Mouse (Mus musculus) left cerebral cortex, adult 8-10 months (tissue): Measurements from ENCODE around the gene Duox1. TPM values are rescaled to one million over a fixed set of nuclear protein-coding genes. Genes with fewer than 3 reads are reported as not detected.
"Not testable (repeated sequence)": the region's sequence is repeated elsewhere in the genome, so short reads cannot be mapped to it uniquely, and the experiment has no call there.

ENCODE experiments used
- DNase-seq, 2 experiments: peaks; one replicate each; pipeline ENCODE4 v3.0.0; 2022; ENCODE audit warnings: low spot score in 2 of 2
- total RNA-seq, 4 experiments: library from RNA; stranded (reverse); gene quantifications; 2 replicates each; pipeline ENCODE4 v1.2.4; 2022

Duox1 gene
- total RNA-seq, 4 experiments from 2014 or later: 0.07 TPM; not detected in 3

DNA sequence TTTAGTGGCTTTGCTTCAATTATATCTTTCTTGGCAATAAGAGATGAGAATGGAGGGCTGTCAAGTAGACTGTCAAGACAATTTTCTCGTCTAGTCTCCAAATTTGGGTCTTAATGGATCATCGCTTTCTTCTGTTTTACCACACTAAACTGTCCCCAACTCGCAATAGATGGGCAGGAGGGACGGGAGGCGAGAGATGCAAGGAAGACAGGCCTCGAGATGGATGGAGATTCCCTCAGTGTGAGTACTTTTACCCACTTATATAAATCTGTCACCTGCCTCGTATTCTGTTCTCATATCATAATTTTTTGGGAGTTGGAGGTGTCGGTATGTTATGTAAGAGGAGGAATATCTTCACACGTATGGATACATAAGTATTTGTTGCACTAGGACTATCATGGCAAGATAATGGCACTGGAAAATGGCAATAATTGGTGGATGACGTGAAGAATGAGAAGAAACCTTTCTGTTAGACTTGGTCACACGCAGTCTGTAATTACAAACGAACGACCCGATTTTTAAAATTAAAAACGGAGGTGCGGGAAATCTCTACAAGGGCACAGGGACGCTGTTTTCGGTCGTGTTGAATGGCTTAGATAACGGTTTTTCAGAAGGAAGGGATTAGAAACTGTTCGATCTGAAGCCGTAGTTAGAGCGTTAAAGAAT, 59.3 kb downstream of the Duox1 start:
- DNase-seq: no peak

DNA sequence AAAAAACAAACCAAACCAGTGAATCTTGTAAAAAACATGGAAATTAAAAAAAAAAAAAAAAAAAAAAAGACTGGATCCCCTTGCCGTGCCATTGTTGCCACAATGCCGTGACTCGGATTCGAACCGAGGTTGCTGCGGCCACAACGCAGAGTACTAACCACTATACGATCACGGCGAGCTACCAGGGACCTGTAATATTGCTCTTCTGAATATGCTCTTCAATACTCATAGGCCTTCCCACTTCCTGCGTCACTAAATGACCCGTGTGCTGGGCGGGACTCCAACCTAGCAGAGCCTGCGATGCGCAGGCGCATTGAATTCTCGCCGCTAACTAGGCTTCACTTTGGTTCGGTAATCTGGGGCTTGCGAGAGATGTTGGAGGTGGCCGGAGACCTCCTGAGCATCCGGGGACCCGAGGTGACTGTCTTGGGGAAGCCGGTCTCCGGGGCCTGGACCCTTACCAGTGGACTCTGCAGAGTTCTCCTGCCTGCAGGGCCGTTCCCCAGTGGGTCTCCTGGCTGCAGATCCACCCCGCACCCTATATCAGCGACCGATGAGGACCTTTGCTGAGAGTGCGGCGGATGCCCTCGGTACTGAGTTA, 60.0 kb downstream of the Duox1 start:
- peak; percentile 94 to 95 for DNase-seq

DNA sequence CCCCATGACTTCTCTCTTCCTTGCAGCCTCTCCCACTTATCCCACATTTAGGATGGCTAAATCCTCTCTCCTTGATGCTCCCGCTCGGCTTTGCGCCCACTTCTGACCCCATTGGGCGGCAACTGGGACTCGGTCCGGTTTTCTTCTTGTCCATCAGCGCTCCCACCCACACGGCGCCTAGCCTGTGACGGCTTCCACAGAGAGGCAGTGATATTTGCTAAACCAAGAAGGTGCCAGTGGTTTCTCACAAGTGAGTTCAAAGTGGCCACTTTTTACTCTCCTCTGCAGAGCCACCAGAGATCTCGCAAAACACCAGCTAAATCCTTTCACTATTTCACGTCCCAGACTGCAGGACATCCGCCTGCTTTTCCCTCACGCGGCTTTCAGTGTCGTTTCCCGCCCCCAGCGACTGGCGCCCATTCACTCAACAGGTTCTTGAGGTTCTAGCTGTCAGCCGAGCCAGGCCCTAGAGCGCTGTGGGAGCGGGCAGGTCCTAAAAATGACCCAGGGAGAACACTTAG, 60.6 kb downstream of the Duox1 start:
- DNase-seq: no peak

DNA sequence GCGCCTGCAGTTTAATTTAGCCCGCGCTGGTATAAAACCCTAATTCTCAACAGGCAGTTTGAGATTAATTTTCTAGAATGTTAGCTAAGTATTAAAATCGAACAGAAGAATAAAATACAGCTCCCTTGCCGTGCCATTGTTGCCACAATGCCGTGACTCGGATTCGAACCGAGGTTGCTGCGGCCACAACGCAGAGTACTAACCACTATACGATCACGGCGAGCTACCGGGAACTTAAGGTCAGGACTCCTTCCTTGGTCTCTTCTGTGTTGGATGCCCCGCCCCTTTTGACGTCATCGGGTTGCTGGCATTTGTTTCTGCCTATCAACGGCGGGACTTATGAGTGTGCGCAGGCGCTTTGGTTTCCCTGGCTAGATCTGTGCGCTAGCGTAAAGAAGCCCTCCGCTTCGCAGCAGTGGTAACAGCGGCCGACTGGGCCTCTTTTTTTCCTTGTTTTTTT, 61.8 kb downstream of the Duox1 start:
- peak; percentile 96 to 100 for DNase-seq

DNA sequence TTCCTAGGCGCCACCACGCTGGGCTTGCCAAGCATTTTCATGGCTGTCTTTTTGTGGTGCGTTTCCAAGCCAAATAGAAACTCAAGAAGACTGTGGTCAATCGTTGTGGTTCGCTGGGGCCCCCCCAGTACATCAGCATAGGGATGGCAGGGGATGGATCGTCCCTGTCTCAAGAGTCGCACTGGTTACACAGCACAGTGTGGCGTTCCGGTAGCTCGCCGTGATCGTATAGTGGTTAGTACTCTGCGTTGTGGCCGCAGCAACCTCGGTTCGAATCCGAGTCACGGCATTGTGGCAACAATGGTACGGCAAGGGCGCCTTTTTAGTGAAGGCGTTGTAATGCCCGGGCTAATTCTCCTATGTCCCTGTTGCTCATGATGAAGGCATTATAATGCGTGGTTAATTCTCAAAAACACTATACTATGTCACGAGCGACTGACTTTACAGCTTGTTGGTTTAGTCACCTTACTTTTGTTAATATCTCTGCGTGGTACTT, 62.3 kb downstream of the Duox1 start:
- DNase-seq: peak; percentile 74 to 82

DNA sequence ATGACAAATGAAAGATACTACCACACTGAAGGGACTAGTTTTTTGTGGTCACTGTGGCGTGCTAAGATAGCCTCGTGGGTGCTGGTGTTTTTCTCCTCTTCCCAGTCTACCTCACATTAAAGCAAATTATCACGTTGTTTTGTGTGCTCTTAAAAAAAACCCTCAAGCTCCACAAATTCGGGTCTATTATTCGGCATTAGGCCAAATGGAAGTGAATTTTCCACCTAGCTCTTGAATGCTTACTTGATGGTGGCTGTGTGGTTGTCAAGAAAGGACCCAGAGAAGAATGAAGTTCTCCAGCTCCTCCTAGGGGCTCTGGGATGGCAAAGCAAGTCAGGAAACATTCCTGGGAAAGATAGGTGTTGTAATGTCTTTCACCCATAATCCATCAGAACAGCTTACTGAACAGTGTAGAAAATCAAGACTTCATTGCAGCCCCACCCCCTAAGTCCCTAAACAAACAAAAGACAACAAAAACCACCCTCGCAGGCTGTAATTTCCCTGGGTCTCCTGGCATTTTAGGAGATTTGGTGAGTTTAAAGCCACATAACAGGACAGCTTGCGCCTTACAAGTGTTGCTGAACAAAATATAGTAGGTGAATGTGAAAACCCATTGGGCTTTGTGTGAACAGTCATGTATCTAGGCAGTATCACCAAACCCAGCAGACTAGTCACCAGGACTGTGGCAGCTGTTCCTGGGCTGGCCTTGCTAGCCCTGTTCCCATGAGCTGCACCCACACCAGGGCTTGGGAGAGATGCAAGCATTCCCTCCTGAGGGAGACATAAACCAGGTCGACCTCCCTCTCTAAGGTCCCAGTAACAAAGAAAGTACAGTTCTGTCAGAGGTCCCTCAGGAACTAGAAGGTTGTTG, 63.2 kb downstream of the Duox1 start:
- DNase-seq: no peak

DNA sequence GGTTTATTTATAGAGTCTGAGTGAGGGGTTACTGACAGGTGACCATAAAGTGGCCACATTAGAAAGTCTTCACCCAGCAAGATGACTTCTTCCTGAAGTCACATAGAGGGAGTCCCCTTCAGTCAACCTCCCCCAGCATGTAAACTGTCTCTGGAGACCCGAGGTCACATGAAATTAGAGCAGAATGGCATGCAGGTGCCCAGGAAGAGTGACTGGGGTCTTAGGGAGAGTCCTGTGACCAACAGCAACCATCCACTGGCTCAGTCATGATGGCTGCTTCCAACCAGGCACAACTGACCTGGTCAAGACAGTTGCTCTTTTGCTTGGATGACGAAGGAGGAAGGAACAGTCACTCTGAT, 63.8 kb downstream of the Duox1 start:
- no peak for DNase-seq

DNA sequence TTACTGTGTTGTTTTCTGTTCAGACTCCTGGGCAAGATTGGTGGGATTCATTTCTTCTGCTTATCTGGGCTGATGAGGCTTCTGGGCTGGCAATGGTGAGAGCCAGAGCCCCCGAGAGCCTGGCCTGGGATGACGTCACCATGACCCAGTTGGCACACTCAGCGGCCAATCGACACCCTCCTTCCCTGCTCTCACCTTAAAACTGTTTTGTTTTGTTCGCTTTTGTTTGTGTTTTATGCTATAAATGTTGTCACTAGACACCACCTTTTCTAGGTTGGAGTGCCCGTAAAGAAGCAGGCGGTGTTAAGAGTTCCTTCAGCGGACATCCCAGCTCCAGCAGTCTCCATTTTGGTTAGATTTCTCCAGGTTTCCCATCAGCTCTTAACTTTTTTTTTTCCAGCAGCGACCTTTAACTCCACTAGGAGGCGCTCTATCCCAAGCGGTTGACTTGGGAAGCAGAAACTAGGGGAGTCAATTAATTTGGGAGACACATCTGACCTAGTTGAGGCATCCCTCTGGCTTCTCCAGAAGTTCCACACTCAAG, 65.4 kb downstream of the Duox1 start:
- no peak for DNase-seq

DNA sequence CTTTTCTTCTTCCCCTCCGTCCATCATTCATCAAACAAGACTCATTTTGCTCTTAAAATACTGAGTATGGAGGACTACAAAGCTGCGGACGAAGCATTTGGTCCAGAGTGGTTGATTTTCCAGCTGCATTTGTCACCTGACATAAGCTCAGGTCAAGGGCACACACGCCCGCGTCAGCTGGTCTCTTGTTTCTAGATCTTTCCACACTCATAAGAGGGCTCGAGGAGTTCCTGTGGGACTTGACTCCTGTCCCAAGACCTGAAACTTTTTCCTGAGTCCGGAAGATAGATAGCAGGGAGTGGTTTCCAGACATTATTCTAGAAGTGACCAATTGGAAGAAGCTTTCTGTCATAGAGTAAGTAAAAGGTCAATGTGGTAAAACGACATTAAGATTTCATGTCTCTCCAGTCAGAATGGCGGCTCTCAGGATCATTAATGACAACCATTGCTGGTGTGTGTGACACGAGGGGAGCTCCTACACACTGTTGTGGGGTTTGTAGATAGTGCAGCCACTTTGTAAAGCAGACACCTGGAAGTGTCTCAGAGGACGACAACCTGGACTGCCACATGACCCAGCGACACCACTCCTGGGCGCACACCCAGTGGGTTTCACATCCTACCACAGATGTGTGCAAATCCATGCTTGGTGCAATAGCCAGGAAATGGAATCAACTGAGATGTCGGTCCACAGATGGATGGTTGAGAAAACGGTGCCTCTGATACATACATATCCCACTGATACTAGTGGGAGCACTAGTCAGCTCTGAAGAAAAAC, 66.0 kb downstream of the Duox1 start:
- no peak for DNase-seq

DNA sequence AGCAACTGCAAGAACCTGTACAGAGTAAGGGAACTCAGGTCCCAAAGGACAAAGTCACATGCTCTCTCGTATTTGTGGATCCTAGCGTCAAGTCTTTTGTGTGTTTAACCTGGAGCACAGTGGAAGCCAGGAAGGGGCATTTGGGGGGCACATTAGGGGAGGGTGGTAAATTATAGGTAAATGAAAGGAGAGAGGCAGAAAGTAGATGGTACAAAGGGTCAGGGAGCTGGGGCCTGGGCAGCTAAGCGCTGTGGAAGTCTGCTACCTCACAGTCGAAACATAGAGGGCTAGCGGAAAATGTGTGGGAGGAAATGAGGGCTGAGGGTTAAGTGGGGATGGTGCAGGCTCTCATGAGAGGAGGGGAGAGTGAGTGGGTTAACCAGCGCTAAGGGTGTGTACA, 66.6 kb downstream of the Duox1 start:
- no peak for DNase-seq

DNA sequence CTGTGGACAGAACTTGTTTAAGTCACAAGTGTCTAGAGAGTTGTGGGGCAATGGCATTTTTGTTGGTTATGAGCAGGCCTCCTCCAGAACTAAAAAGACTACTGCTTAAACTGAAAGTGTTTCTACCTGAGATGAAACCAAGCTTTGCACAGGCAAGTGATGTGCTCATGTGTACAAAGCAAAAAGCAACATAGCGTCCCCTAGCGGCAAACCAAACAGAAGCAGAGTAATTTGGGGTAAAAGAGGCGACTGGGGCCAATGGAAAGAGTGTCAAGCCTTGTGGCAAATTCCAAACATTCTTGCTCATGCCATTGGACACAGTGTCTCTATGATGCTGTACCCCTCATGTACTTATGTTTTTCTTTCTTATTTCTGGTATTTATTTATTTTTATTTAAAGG, 69.6 kb downstream of the Duox1 start:
- DNase-seq: no peak

DNA sequence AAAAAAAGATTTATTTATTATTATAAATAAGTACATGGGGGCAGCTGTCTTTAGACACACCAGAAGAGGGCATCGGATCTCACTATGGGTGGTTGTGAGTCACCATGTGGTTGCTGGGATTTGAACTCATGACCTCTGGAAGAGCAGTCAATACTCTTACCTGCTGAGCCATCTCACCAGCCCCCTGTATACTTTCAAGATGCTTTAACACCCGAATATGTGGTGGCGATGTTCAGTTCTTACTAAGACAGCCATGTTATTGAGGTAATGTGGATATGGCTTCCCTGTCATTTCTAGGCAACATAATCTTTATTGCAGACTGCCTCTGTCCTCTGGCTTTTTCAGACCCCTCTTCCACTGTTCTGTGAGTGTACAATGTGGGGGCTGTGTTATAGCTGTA, 71.7 kb downstream of the Duox1 start:
- DNase-seq: not testable (repeated sequence)

DNA sequence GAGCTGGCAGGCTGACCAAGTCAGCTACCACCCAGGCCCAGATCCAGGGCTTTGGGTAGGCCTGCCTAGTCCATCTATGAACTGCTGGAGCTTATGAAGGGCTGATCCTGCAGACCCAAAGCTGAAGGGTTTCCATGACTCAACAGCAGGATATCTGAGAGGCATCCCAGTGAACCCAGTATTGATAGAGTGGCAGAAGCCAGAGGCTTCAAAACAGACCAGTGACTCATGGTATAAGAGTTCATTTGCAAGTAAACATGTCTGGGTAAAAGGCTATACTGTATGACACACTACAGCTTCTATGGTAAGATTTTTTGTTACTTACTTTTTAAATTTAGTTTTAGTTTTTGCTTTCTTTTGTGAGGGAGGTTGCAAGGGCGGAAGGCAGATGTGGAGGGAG, 80.7 kb downstream of the Duox1 start:
- DNase-seq: no peak

Other genes with a start within 250 kb of the Duox1 start
- gene Spg11, start 197.3 kb upstream of the Duox1 start, total RNA-seq: 10 to 100 TPM; 16.3 to 16.7 (median 16.5) TPM
- 100 to 1,000 TPM; 110 to 317 (median 183) TPM for gene B2m, start 168.0 kb upstream of the Duox1 start, total RNA-seq
- not detected for gene Trim69, start 155.0 kb upstream of the Duox1 start, total RNA-seq
- gene Patl2, start 129.5 kb upstream of the Duox1 start, total RNA-seq: under 1 TPM in 1 of 4 experiments, not detected in 3; 0.16 TPM
- gene Terb2, start 129.4 kb upstream of the Duox1 start, total RNA-seq: not detected
- gene Sord, start 80.9 kb upstream of the Duox1 start, total RNA-seq: 10 to 100 TPM; 23.7 to 26.5 (median 24.5) TPM
- under 1 TPM in 1 of 4 experiments, not detected in 3; 0.09 TPM for gene Duox2, start 17.2 kb upstream of the Duox1 start, total RNA-seq
- gene Duoxa2, start 16.8 kb upstream of the Duox1 start, total RNA-seq: not detected
- gene Duoxa1, start 1.9 kb upstream of the Duox1 start, total RNA-seq: under 1 TPM in 1 of 4 experiments, not detected in 3; 0.55 TPM
- gene Shf, start 53.5 kb downstream of the Duox1 start, total RNA-seq: 10 to 100 TPM; 60.1 to 71.6 (median 71.0) TPM
- gene Slc28a2, start 110.8 kb downstream of the Duox1 start, total RNA-seq: under 1 TPM in 3 of 4 experiments, not detected in 1; 0.25 to 0.54 (median 0.30) TPM
- gene Gm14085, start 169.3 kb downstream of the Duox1 start, total RNA-seq: not detected